Mouse (Mus musculus): Measurements from ENCODE around the gene Kcnk4. TPM values are rescaled to one million over a fixed set of nuclear protein-coding genes. Genes with fewer than 3 reads are reported as not detected.

Kcnk4 gene
- total and polyA plus RNA-seq, 3 experiments = 0.15 to 1.8 TPM; not detected in 1

DNA sequence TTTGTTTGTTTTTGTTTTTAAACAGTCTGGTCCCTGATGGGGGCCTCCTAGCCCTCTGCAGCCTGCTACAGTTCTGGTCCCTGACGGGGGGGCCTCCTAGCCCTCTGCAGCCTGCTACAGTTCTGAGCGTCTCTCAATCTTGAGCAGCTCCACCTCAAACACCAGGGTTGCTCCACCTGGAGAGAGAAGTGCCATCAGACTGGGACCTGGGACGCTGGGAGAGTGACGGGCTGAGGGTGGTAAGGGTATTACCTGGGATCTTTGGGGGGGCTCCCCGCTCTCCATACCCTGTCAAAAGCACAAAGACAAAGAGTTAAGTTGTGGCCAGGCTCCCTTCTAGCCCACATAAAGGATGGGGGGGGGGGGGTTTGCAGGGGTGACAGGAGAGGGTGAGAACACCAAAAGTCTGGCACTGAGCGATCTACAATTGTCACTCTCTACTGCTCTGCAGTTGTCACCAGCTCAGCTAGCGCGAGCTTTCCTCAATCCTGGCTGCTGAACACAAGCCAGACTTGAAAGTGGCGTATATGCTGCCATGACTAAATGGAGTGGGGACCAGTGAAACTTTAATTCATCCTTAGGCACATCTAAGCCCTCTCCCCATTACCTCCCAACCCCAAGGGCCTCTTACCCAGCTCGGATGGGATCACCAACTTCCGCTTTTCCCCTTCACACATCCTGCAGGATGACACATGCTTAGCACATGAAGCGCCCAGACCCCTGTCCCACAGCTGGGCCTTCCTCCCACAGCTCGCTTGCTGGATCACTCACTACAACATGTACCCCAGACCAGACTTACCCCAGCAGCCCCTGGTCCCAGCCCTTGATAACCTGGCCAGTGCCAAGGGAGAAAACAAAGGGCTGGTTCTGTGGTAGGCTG is 43.7 kb upstream of the Kcnk4 start (continued):
- TF ChIP-seq KAT2A (conservative IDR thresholded peaks at IDR 0.05; ENCODE audit: low read depth, low read length) (no peak), NELFE (IDR thresholded peaks at IDR 0.05; ENCODE audit: low read depth, low read length) (0 out of 2 replicates have a peak, but pooled peaks have one; percentile 24), MAX (IDR thresholded peaks at IDR 0.05; ENCODE audit: low read length) (no peak)

- H3K79me2 ChIP-seq (ENCODE audit: control insufficient read depth, insufficient read depth, low read length, poor library complexity) = peaks cover 36% of the 10 kb centered on the region
- H3K9ac ChIP-seq (ENCODE audit: control insufficient read depth, low read depth, low read length, poor library complexity, severe bottlenecking) = peak within 1 kb of the TSS; percentile 77
- TF ChIP-seq ETS1 (IDR thresholded peaks at IDR 0.05; ENCODE audit: low read depth, low read length) (no peak), GABPA (IDR thresholded peaks at IDR 0.05; ENCODE audit: low read depth, low read length) (no peak), ZKSCAN1 (IDR thresholded peaks at IDR 0.05; ENCODE audit: low read depth, low read length) (no peak), ZC3H11A (IDR thresholded peaks at IDR 0.05; ENCODE audit: low read depth, low read length) (no peak), CHD2 (IDR thresholded peaks at IDR 0.05; ENCODE audit: low read length) (no peak), USF2 (IDR thresholded peaks at IDR 0.05; ENCODE audit: borderline replicate concordance in 1 of 2, insufficient read depth in 1 of 2, low read depth in 1 of 2, low read length in 2 of 2) (no peak), ZMIZ1 (IDR thresholded peaks at IDR 0.05; ENCODE audit: low read depth, low read length) (no peak), SIN3A (IDR thresholded peaks at IDR 0.05; ENCODE audit: low read length) (peak; percentile 17; the same call in 1 of the 2 replicates), MXI1 (IDR thresholded peaks at IDR 0.05; ENCODE audit: low read depth, low read length) (peak; percentile 67), CTCF (IDR thresholded peaks at IDR 0.05 in 2 of 3, conservative IDR thresholded peaks at IDR 0.05 in 1 of 3; ENCODE audit: control insufficient read depth in 1 of 3, insufficient read depth in 1 of 3, low read depth in 2 of 3, low read length in 3 of 3, poor library complexity in 1 of 3, severe bottlenecking in 1 of 3) (peak in 2 of 3 experiments; percentile 9 to 20; a peak in 3 of 6 replicates), MYB (IDR thresholded peaks at IDR 0.05; ENCODE audit: low read depth, low read length) (no peak), POLR2A (IDR thresholded peaks at IDR 0.05; ENCODE audit: control insufficient read depth in 1 of 2, insufficient read depth in 1 of 2, low read depth in 1 of 2, low read length in 2 of 2, poor library complexity in 1 of 2) (peak in 1 of 2 experiments; percentile 28; a peak in 1 of 4 replicates), MAFK (IDR thresholded peaks at IDR 0.05; ENCODE audit: borderline replicate concordance, low read depth, low read length) (no peak), TAL1 (IDR thresholded peaks at IDR 0.05; ENCODE audit: low read length) (no peak), NELFE (IDR thresholded peaks at IDR 0.05; ENCODE audit: low read depth, low read length) (peak; percentile 27), HCFC1 (IDR thresholded peaks at IDR 0.05; ENCODE audit: low read depth, low read length) (0 out of 2 replicates have a peak, but pooled peaks have one; percentile 17), E2F4 (IDR thresholded peaks at IDR 0.05; ENCODE audit: borderline replicate concordance, low read depth, low read length) (no peak), EP300 (IDR thresholded peaks at IDR 0.05; ENCODE audit: low read depth in 1 of 2, low read length in 2 of 2) (no peak), GATA1 (IDR thresholded peaks at IDR 0.05; ENCODE audit: low read depth, low read length) (no peak), MEF2A (IDR thresholded peaks at IDR 0.05; ENCODE audit: extremely low read depth, insufficient replicate concordance, low read depth, low read length, poor library complexity, severe bottlenecking) (no peak), RAD21 (IDR thresholded peaks at IDR 0.05; ENCODE audit: low read depth, low read length) (no peak), MAZ (IDR thresholded peaks at IDR 0.05; ENCODE audit: low read depth, low read length) (no peak), UBTF (IDR thresholded peaks at IDR 0.05; ENCODE audit: borderline replicate concordance, insufficient read depth, low read depth, low read length) (no peak)
- peak within 1 kb of the TSS; percentile 76 to 92 for H3K4me3 ChIP-seq (ENCODE audit: control insufficient read depth in 1 of 2, insufficient read depth in 1 of 2, low read depth in 2 of 2, low read length in 2 of 2)
- no peaks in the 10 kb centered on the region for H3K9me3 ChIP-seq (replicated peaks; ENCODE audit: insufficient read depth, low read length)
- H3K4me1 ChIP-seq (ENCODE audit: control insufficient read depth in 1 of 2, insufficient read depth in 2 of 2, low read length in 2 of 2) = peaks cover 2 to 36% of the 10 kb centered on the region in 2 experiments
- peak; percentile 72 for DNase-seq (ENCODE audit: low read depth, low spot score)
- H3K27ac ChIP-seq (ENCODE audit: control insufficient read depth, low read depth, low read length) = peak within 1 kb of the TSS; percentile 66
- peaks cover 0 to 23% of the 10 kb centered on the region in 2 experiments; a peak in 2 of 4 replicates for H3K36me3 ChIP-seq (ENCODE audit: control insufficient read depth in 1 of 2, insufficient read depth in 2 of 2, low read length in 2 of 2)
- no peaks in the 10 kb centered on the region for H3K27me3 ChIP-seq (ENCODE audit: control insufficient read depth in 1 of 2, insufficient read depth in 2 of 2, low read length in 2 of 2)
These were observed 41.5 kb upstream of the Kcnk4 start, which contains the start of gene Plcb3 for GRCm38 (mm10) chr19:6975537-6976521. Gene Plcb3, minus strand, starts transcription at chr19:6976470.

Measured in MEL (cell line).